Mouse (Mus musculus) kidney, embryonic 16.5 days (tissue): ENCODE results near the gene Hist1h4i. TPM values are rescaled to one million over a fixed set of nuclear protein-coding genes. Genes with fewer than 3 reads are reported as not detected.
A peak's percentile ranks its signal among the peaks of the same experiment; 100 is the strongest.

Source experiments
- ATAC-seq: fragments of 200-750 bp; cut with Nextera tagmentation; 2 replicates; pipeline ENCODE4 v1.8.0; 2017; ENCODE audit warnings: moderate TSS enrichment; ENCODE audit not compliant: low FRiP score, low TSS enrichment
- H3K27ac ChIP-seq: fragments of 300-500 bp; sonication (generic); 2 replicates; pipeline ENCODE4 v1.5.1; 2014; ENCODE audit warnings: low read length
- H3K27me3 ChIP-seq: fragments of 300-500 bp; sonication (generic); 2 replicates; pipeline ENCODE4 v1.6.1; 2014; ENCODE audit warnings: low read length, control low read depth, mixed read lengths; ENCODE audit not compliant: insufficient read depth
- H3K36me3 ChIP-seq: fragments of 300-500 bp; sonication (generic); 2 replicates; pipeline ENCODE4 v1.6.1; 2014; ENCODE audit warnings: low read length, control low read depth, mixed read lengths; ENCODE audit not compliant: insufficient read depth
- H3K4me1 ChIP-seq: fragments of 300-500 bp; sonication (generic); 2 replicates; pipeline ENCODE4 v1.6.1; 2014; ENCODE audit warnings: low read length, control low read depth, mixed read lengths; ENCODE audit not compliant: insufficient read depth
- H3K4me2 ChIP-seq: fragments of 300-500 bp; sonication (generic); replicated peaks from 2 replicates; pipeline ENCODE4 v1.6.1; 2014; ENCODE audit warnings: low read depth, low read length
- H3K4me3 ChIP-seq: fragments of 300-500 bp; sonication (generic); 2 replicates; pipeline ENCODE4 v1.5.1; 2014; ENCODE audit warnings: mild to moderate bottlenecking, low read length
- H3K9ac ChIP-seq: fragments of 300-500 bp; sonication (generic); replicated peaks from 2 replicates; pipeline ENCODE4 v1.6.1; 2014; ENCODE audit warnings: low read length
- H3K9me3 ChIP-seq: fragments of 300-500 bp; sonication (generic); 2 replicates; pipeline ENCODE4 v1.6.1; 2016; ENCODE audit warnings: low read length, control low read depth
- WGBS: fragments of 180-500 bp; shearing (Covaris S2); extraction: QIAGEN DNeasy Blood & Tissue Kit; methylation state at CpG from one replicate; pipeline ENCODE4 v1.1.7; 2014; 5-methylcytosine and 5-hydroxymethylcytosine counted together
- polyA plus RNA-seq: library from polyadenylated mRNA; unstranded; fragments of >200 nt; fragmentation: Nextera tagmentation; extraction: Ambion mirVana; gene quantifications from 2 replicates; pipeline ENCODE4 v1.2.1, GENCODE M21; 2015

Gene Hist1h4i
- polyA plus RNA-seq, 1 experiment from 2014 or later = 29.5 TPM

DNA sequence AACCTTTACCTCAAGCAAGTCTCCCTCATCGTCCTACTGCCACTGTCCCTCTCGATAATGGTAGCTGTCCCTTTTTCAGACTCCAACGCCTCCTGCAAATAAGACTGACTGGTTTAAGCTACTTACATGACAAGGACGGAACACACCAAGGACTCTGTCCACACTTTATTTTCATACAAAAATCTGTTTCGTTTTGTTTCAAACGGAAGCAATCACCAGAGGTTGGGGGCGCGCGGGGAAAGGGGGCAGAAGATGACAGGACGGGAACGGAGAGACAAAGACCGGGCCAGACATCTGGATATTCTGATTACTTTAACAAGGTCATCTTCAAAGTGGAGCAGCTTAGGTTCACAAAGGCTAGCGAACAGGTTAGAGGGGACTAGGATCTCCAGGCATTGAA, 27.4 kb downstream of the Hist1h4i start:
- 15% methylated on average over 13 of the region's 13 CpGs for WGBS
- peak overlapping the region; percentile 40; the same call in 1 of the 2 replicates for H3K4me2 ChIP-seq

DNA sequence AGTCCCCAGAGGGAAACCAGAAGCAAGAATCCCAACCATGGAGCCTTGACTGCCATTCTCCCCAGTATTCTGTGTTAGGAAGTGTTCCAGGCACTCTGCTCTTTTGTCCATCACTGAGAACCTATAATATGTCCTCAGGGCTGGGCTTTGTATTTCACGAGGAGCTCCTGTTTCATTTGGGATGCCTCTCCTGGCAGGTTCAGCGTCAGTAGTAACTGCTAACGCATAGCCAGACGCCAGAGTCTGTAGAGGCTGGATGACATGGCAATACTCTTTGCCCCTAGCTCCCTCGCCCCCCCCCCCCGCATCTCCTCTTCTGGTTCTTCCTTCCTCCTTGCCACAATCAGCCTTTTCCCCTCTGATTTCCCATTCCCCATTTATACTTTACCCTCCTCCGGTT, 31.5 kb downstream of the Hist1h4i start, which contains the start of gene Prss16:
Gene Prss16, minus strand, starts transcription at position 101 of the 400 bp plus-strand sequence.
- WGBS = 26% methylated on average over 6 of the region's 7 CpGs
- no peak within 1 kb of the TSS for H3K9ac ChIP-seq
- H3K4me2 ChIP-seq = no peak within 1 kb of the TSS
- H3K27me3 ChIP-seq = peaks cover 92% of the 10 kb centered on the region
- no peak for ATAC-seq
- no peaks in the 10 kb centered on the region for H3K36me3 ChIP-seq
- no peak within 1 kb of the TSS for H3K27ac ChIP-seq
- H3K4me3 ChIP-seq = no peak within 1 kb of the TSS
- H3K9me3 ChIP-seq = no peaks in the 10 kb centered on the region
- H3K4me1 ChIP-seq = peaks cover 19% of the 10 kb centered on the region

More for the DNA sequence above, 27.4 kb downstream of the Hist1h4i start:
- Histone ChIP-seq H3K4me3 (no peak overlapping the region; the same call in 1 of the 2 replicates), H3K27ac (no peak overlapping the region), H3K9ac (no peak overlapping the region), H3K9me3 (no peaks in the 10 kb centered on the region; the same call in 1 of the 2 replicates), H3K4me1 (peaks cover 7% of the 10 kb centered on the region), H3K27me3 (peaks cover 75% of the 10 kb centered on the region), H3K36me3 (no peaks in the 10 kb centered on the region)
- ATAC-seq = no peak

DNA sequence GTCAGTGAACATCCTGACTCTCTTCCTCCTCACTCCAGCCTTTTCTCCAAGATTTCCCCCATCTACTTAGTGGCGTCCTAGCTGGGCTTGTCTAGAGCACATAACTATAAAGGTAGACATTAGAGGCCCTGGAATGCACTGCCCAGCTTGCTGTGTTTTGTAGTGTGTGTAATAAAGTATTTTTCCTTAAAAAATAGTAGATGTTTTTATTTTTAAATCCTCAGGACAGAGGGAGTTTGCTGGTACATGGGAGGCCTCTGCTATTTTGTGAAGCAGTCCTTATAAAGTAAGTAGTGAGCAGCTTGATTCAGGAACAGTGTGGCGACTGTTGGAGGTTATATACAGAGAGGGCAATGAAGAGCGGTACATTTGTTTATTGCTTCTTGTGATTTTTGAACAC, 32.5 kb downstream of the Hist1h4i start:
- peaks cover 14% of the 10 kb centered on the region for H3K4me1 ChIP-seq
- H3K27ac ChIP-seq = no peak overlapping the region
- ATAC-seq = no peak
- no peaks in the 10 kb centered on the region for H3K36me3 ChIP-seq
- no peak overlapping the region for H3K4me2 ChIP-seq
- no peaks in the 10 kb centered on the region for H3K9me3 ChIP-seq
- 78% methylated on average over 3 of the region's 3 CpGs for WGBS
- H3K4me3 ChIP-seq = no peak overlapping the region
- peaks cover 94% of the 10 kb centered on the region for H3K27me3 ChIP-seq
- no peak overlapping the region for H3K9ac ChIP-seq

DNA sequence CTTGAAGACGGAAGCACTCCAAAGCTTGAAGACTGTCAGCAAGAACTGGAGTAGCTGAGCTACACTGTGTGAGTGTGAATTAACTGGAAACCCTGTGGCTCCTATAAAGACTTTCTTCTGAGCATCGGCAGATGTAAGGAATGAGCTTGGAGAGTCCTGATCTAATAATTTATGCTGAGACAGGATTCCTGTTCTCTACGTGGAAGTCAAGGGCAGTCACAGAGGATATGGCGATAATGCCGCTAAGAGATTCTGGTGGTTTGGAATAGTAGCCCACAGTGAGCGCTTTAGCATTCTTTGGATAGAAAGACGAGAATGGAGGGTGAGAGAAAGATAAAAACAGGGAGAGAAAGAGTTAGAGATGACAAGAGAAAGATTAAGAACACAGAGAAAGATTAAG, 33.3 kb downstream of the Hist1h4i start:
- H3K9me3 ChIP-seq = no peaks in the 10 kb centered on the region
- WGBS = 46% methylated on average over 7 of the region's 7 CpGs
- H3K4me3 ChIP-seq = no peak overlapping the region
- no peak overlapping the region for H3K9ac ChIP-seq
- H3K4me1 ChIP-seq = peaks cover 14% of the 10 kb centered on the region
- H3K4me2 ChIP-seq = no peak overlapping the region
- no peak for ATAC-seq
- H3K27ac ChIP-seq = no peak overlapping the region
- peaks cover 96% of the 10 kb centered on the region for H3K27me3 ChIP-seq
- no peaks in the 10 kb centered on the region for H3K36me3 ChIP-seq

DNA sequence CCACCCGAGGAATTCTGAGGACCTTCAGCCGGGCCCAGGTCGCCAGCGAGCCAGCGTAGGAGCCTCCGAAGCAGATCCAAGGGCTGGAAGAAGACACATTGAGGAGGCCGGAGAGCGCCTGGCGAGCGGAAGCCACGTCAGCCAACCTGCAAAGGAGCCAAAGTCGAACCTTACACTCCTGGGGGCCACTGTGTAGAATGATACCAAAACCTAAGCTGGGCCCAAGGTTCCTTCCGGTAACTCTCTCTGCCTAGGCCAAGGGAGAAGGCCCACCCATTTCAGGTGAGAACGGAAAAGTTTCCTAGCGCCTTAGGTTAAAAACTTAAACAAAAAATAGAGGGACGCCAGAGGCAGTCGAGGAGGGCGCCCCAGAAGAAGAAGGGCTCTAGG, 34.0 kb downstream of the Hist1h4i start:
- Histone ChIP-seq H3K4me1 (peaks cover 14% of the 10 kb centered on the region), H3K27me3 (peaks cover 96% of the 10 kb centered on the region), H3K27ac (no peak overlapping the region), H3K4me3 (peak overlapping the region; percentile 64), H3K4me2 (peak overlapping the region; percentile 92), H3K9ac (no peak overlapping the region), H3K36me3 (no peaks in the 10 kb centered on the region), H3K9me3 (no peaks in the 10 kb centered on the region)
- ATAC-seq = no peak
- whole genome bisulfite sequencing = 4% methylated on average over 18 of the region's 18 CpGs

DNA sequence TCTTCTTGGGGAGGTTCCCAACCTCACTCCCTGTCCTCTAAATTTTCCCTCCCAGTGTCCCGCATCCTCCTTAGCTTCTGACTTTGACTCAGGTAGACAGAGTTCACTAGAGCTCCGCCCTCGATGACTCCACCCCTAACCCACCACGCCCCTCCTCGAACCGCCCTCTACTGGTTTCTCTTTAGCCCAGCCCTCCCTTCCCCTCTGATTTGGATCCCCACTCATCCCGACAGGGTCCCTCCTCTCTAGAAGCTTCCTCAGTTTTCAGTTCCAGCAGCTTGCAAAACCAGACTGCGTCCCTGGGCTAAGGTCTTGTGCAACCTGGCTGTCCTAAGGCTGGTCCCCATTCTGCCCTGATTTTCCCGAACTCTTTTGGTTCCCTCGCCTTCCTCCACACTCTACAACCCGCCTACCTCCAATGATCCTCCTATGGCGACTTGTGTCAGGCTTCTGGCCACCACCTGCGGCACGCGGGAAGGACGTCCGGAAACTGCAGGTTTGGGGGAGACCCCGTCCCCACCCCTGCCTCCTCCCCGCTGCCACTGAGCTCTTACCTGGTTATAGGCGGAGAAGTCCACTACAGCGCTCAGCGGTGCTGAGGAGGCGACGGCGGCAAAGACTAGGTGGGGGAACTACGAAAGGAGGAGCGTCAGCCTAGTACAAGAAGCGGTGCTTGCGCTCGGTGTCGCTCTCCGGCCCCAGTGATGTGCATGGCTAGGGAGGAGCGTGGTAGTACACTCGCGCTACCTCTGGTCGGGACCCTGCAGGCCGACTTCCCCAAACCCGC, 34.6 kb downstream of the Hist1h4i start:
- ATAC-seq = peak; percentile 92
- H3K27ac ChIP-seq = no peak overlapping the region
- WGBS = under 1% methylated on average over 38 of the region's 38 CpGs
- peak overlapping the region; percentile 53 for H3K9ac ChIP-seq
- H3K4me3 ChIP-seq = peak overlapping the region; percentile 64
- H3K4me2 ChIP-seq = peak overlapping the region; percentile 92
- H3K4me1 ChIP-seq = peaks cover 14% of the 10 kb centered on the region
- H3K27me3 ChIP-seq = peaks cover 98% of the 10 kb centered on the region
- no peaks in the 10 kb centered on the region for H3K9me3 ChIP-seq
- no peaks in the 10 kb centered on the region for H3K36me3 ChIP-seq

DNA sequence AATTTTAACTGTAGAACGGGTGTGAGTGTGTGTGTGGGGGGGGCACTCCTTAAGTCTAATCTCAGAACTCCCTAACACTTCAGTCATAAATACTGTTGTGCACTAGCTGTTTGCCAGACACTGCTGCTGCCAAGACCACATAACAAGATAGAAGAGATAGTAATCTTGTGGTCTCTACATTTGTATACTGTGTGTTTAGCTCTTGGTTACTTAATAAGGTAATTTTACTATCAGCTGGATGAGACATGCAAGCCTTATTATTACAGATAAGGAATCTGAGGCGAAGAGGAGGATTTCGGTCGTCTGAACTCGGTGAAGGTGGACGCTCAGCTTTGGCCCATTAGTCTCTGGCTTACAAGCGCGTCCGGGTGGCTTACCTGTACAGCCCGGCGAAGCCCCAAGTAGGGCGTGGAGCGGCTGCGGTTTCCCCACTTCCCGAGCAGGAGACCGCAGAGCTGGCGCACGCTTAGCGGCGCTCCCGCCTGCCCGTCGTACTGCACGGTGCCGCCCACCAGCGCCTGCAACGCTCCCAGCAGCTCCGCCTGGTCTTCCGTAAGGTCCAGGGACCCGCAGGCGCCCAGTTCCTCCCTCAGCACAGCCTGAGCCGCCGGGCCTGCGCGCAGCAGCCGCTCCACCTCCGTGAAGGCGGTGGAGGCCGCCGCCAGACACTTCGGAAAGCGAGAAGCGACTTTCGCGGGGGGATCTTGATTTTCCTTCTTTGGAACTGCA, 35.4 kb downstream of the Hist1h4i start:
- Histone ChIP-seq H3K27me3 (peaks cover 100% of the 10 kb centered on the region), H3K9me3 (no peaks in the 10 kb centered on the region), H3K36me3 (no peaks in the 10 kb centered on the region), H3K27ac (no peak overlapping the region), H3K4me2 (peak overlapping the region; percentile 92), H3K9ac (peak overlapping the region; percentile 53), H3K4me1 (peaks cover 14% of the 10 kb centered on the region), H3K4me3 (peak overlapping the region; percentile 64)
- WGBS = under 1% methylated on average over 45 of the region's 45 CpGs
- ATAC-seq = peak; percentile 93

DNA sequence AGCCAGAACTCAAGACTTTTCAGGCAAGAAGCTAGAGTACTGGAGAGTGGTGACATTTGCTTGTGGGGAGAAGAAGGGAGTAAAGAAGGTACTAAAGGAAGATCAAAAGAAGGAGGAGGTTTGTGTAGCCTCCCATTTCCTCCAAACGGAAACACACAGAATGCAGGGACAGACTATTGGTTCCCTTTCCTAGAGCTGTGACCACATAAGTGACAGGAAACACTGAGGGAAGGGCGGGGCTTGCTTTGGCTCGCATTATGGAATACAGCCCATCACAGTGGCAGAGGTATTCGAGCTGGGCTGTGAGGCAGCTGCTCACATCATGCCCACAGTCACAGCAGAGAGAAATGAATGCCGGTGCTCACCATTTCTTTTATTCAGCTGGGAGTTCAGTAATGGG, 39.3 kb downstream of the Hist1h4i start:
- H3K4me3 ChIP-seq = no peak overlapping the region
- H3K4me2 ChIP-seq = no peak overlapping the region
- 12% methylated on average over 5 of the region's 5 CpGs for WGBS
- no peak overlapping the region for H3K9ac ChIP-seq
- H3K9me3 ChIP-seq = no peaks in the 10 kb centered on the region
- peaks cover 100% of the 10 kb centered on the region for H3K27me3 ChIP-seq
- no peaks in the 10 kb centered on the region for H3K36me3 ChIP-seq
- no peak for ATAC-seq
- H3K27ac ChIP-seq = no peak overlapping the region
- H3K4me1 ChIP-seq = peaks cover 13% of the 10 kb centered on the region

DNA sequence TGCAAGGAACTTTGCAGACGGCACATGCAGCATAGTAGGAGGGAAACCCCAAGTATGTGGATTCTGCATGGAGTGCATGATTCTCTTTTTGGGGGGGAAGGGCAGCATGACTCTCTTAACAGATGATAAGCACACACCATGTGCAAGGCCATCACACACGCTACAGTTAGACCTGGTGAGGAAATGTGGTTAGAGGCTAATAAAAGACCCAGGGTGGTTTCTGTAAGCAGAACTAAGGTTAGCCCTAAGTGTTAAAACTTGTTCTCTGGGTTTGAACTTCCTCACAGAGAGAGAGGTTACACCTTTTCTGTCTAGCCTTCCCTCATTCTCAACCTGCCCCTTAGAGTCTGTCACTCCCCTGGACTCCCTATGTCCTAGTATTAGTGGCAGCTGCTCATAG, 39.8 kb downstream of the Hist1h4i start:
- Histone ChIP-seq H3K27me3 (peaks cover 100% of the 10 kb centered on the region), H3K36me3 (no peaks in the 10 kb centered on the region), H3K4me1 (peaks cover 11% of the 10 kb centered on the region; the same call in 1 of the 2 replicates), H3K4me2 (no peak overlapping the region), H3K9me3 (no peaks in the 10 kb centered on the region), H3K9ac (no peak overlapping the region), H3K4me3 (no peak overlapping the region), H3K27ac (no peak overlapping the region)
- ATAC-seq = no peak
- WGBS = 52% methylated on average over 2 of the region's 2 CpGs

DNA sequence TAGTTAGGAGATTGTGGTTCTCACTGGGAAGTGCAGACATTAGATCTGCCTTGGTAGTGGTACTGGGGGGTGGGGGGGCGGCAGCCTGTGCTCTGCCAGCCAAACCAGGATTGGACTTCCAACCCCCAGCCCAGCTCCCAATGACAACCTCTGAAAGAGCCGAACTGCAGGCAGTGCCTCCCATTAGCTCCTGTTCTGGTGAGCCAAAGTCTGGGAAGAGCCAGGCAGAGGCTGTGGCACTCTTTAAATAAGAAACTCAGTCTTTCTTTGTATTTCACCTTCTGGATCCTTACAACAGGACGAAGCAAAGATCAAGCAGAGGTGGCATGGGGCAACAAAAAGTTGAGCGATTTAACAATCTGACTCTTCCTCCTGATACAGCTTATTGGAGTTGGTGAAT, 42.0 kb downstream of the Hist1h4i start:
- no peak for ATAC-seq
- Histone ChIP-seq H3K4me3 (no peak overlapping the region), H3K27ac (no peak overlapping the region), H3K4me2 (no peak overlapping the region), H3K9ac (no peak overlapping the region), H3K27me3 (peaks cover 93% of the 10 kb centered on the region), H3K9me3 (no peaks in the 10 kb centered on the region), H3K36me3 (no peaks in the 10 kb centered on the region), H3K4me1 (peaks cover 14% of the 10 kb centered on the region)
- 27% methylated on average over 4 of the region's 4 CpGs for WGBS
